Mouse (Mus musculus) left cerebral cortex, postnatal 25 days (tissue): Measurements from ENCODE around the gene Gng2. TPM values are rescaled to one million over a fixed set of nuclear protein-coding genes. Genes with fewer than 3 reads are reported as not detected.

Experiments used
- DNase-seq, 2 experiments: peaks; one replicate each; pipeline ENCODE4 v3.0.0; 2022; ENCODE audit warnings: low spot score in 2 of 2, mixed read lengths in 1 of 2
- intact Hi-C: fragments of 180-260 bp; cut with DNase I; formaldehyde crosslinking; loops from one replicate; pipeline ENCODE4 v1.15.1; 2025
- total RNA-seq, 2 experiments: library from RNA; stranded (reverse); gene quantifications; 2 replicates each; pipeline ENCODE4 v1.2.3; 2021

The Gng2 gene
- 100 to 1,000 TPM; 224 to 237 TPM for total RNA-seq

- intact Hi-C loops = loop anchor here (5.0 to 10.0 kb wide), 6 partner anchors 40 to 273 kb away; no protein-coding TSS in a partner anchor
- no peak for DNase-seq
These were observed at the start of gene Gng2 for GRCm38 (mm10) chr14:19977271-19978024. Gene Gng2, minus strand, starts transcription at chr14:19977627.

- intact Hi-C loops = no loop called here
- DNase-seq = no peak
These were observed 47.7 kb upstream of the Gng2 start for GRCm38 (mm10) chr14:20024888-20025719.

GRCm38 (mm10) chr14:20023939-20024338, 46.5 kb upstream of the Gng2 start:
- DNase-seq = no peak
- intact Hi-C loops = no loop called here

- no peak for DNase-seq
- intact Hi-C loops = no loop called here
These were observed 42.1 kb upstream of the Gng2 start for GRCm38 (mm10) chr14:20019486-20019885.

GRCm38 (mm10) chr14:20012506-20013275, 35.3 kb upstream of the Gng2 start:
- intact Hi-C loops = no loop called here
- peak; percentile 23 to 51 for DNase-seq

GRCm38 (mm10) chr14:20007446-20007845, 30.0 kb upstream of the Gng2 start:
- intact Hi-C loops = no loop called here
- no peak for DNase-seq

GRCm38 (mm10) chr14:20004777-20005289, 27.4 kb upstream of the Gng2 start:
- DNase-seq = no peak
- intact Hi-C loops = no loop called here

GRCm38 (mm10) chr14:19996853-19997252, 19.4 kb upstream of the Gng2 start:
- DNase-seq = no peak
- intact Hi-C loops = no loop called here

- intact Hi-C loops = no loop called here
- DNase-seq = no peak
These were observed 18.5 kb upstream of the Gng2 start for GRCm38 (mm10) chr14:19995943-19996342.

- intact Hi-C loops = loop anchor here (5.0 kb wide), 1 partner anchor 58 kb away; no protein-coding TSS in a partner anchor
- DNase-seq = no peak
These were observed 16.6 kb upstream of the Gng2 start for GRCm38 (mm10) chr14:19994068-19994467.

GRCm38 (mm10) chr14:19993570-19993883, 16.1 kb upstream of the Gng2 start:
- DNase-seq = no peak
- intact Hi-C loops = loop anchor here (5.0 kb wide), 1 partner anchor 59 kb away; no protein-coding TSS in a partner anchor

GRCm38 (mm10) chr14:19992873-19993569, 15.6 kb upstream of the Gng2 start:
- no peak for DNase-seq
- intact Hi-C loops = loop anchor here (5.0 kb wide), 1 partner anchor 59 kb away; no protein-coding TSS in a partner anchor

- intact Hi-C loops = loop anchor here (5.0 kb wide), 1 partner anchor 60 kb away; no protein-coding TSS in a partner anchor
These were observed 14.4 kb upstream of the Gng2 start for GRCm38 (mm10) chr14:19991861-19992260.

GRCm38 (mm10) chr14:19990436-19990993, 13.1 kb upstream of the Gng2 start:
- DNase-seq = no peak
- intact Hi-C loops = loop anchor here (5.0 kb wide), 1 partner anchor 62 kb away; no protein-coding TSS in a partner anchor

More at GRCm38 (mm10) chr14:19991861-19992260, 14.4 kb upstream of the Gng2 start:
- no peak for DNase-seq

- intact Hi-C loops = no loop called here
- no peak for DNase-seq
These were observed 11.0 kb upstream of the Gng2 start for GRCm38 (mm10) chr14:19988410-19988809.

- no peak for DNase-seq
- intact Hi-C loops = loop anchor here (2.0 kb wide), 2 partner anchors 21 to 41 kb away; no protein-coding TSS in a partner anchor
These were observed 10.0 kb upstream of the Gng2 start for GRCm38 (mm10) chr14:19987358-19987834.

- DNase-seq = peak; percentile 84 to 95
- intact Hi-C loops = loop anchor here (2.0 kb wide), 2 partner anchors 20 to 40 kb away; no protein-coding TSS in a partner anchor
These were observed 9.4 kb upstream of the Gng2 start for GRCm38 (mm10) chr14:19986614-19987357.
